Mouse (Mus musculus) stomach, postnatal 0 days (tissue): ENCODE measurements around the gene Liph. TPM values are rescaled to one million over a fixed set of nuclear protein-coding genes. Genes with fewer than 3 reads are reported as not detected.
A peak's percentile ranks its signal among the peaks of the same experiment; 100 is the strongest.

Source experiments
- ATAC-seq: fragments of 200-750 bp; cut with Nextera tagmentation; 2 replicates; pipeline ENCODE4 v1.8.0; 2017; ENCODE audit not compliant: low FRiP score, low TSS enrichment
- DNase-seq: peaks from one replicate; pipeline ENCODE4 v3.0.0-alpha.2; 2016; ENCODE audit warnings: low spot score
- H3K27ac ChIP-seq: fragments of 300-500 bp; sonication (generic); replicated peaks from 2 replicates; pipeline ENCODE4 v1.5.1; 2014; ENCODE audit warnings: mild to moderate bottlenecking, control low read depth
- H3K27me3 ChIP-seq: fragments of 300-500 bp; sonication (generic); 2 replicates; pipeline ENCODE4 v1.6.1; 2014; ENCODE audit warnings: low read length; ENCODE audit not compliant: control insufficient read depth, insufficient read depth
- H3K36me3 ChIP-seq: fragments of 300-500 bp; sonication (generic); 2 replicates; pipeline ENCODE4 v1.6.1; 2014; ENCODE audit warnings: low read length, mixed read lengths; ENCODE audit not compliant: control insufficient read depth, insufficient read depth
- H3K4me1 ChIP-seq: fragments of 300-500 bp; sonication (generic); replicated peaks from 2 replicates; pipeline ENCODE4 v1.6.1; 2014; ENCODE audit warnings: antibody characterized with exemption; ENCODE audit not compliant: control insufficient read depth, insufficient read depth
- H3K4me2 ChIP-seq: fragments of 300-500 bp; sonication (generic); replicated peaks from 2 replicates; pipeline ENCODE4 v1.6.1; 2014; ENCODE audit warnings: low read depth, mild to moderate bottlenecking, control low read depth, moderate library complexity
- H3K4me3 ChIP-seq: fragments of 300-500 bp; sonication (generic); 2 replicates; pipeline ENCODE4 v1.5.1; 2014; ENCODE audit warnings: low read depth, low read length, control low read depth
- H3K9ac ChIP-seq: fragments of 300-500 bp; sonication (generic); 2 replicates; pipeline ENCODE4 v1.6.1; 2014; ENCODE audit warnings: mild to moderate bottlenecking, low read length, control low read depth, mixed read lengths
- H3K9me3 ChIP-seq: fragments of 300-500 bp; sonication (generic); 2 replicates; pipeline ENCODE4 v1.6.1; 2016; ENCODE audit warnings: low read length; ENCODE audit not compliant: control insufficient read depth
- CTCF ChIP-seq: IDR thresholded peaks from 2 replicates; pipeline ENCODE4 v1.5.1; 2016; ENCODE audit warnings: antibody characterized with exemption, low read depth, mild to moderate bottlenecking, moderate library complexity
- EP300 ChIP-seq: optimal IDR thresholded peaks from 2 replicates; pipeline ENCODE3; 2016; ENCODE audit warnings: antibody characterized with exemption
- whole genome bisulfite sequencing: fragments of 180-500 bp; shearing (Covaris S2); extraction: QIAGEN DNeasy Blood & Tissue Kit; methylation state at CpG from one replicate; pipeline ENCODE4 v1.1.7; 2014; 5-methylcytosine and 5-hydroxymethylcytosine counted together
- polyA plus RNA-seq: library from polyadenylated mRNA; unstranded; fragments of >200 nt; fragmentation: Nextera tagmentation; extraction: Ambion mirVana; gene quantifications from 2 replicates; pipeline ENCODE4 v1.2.1, GENCODE M21; 2015

Gene Liph
- polyA plus RNA-seq = 34.6 and 35.2 TPM in 2 replicates

- Histone ChIP-seq H3K36me3 (no peaks in the 10 kb centered on the region), H3K27me3 (no peaks in the 10 kb centered on the region), H3K4me3 (peak within 1 kb of the TSS; percentile 8; the same call in 1 of the 2 replicates), H3K27ac (peak within 1 kb of the TSS; percentile 93), H3K4me2 (peak within 1 kb of the TSS; percentile 26), H3K9me3 (no peaks in the 10 kb centered on the region), H3K9ac (0 out of 2 replicates have a peak within 1 kb of the TSS, but pooled peaks have one; percentile 38), H3K4me1 (no peaks in the 10 kb centered on the region)
- ATAC-seq (peak; percentile 64), DNase-seq (peak; percentile 81)
- TF ChIP-seq CTCF (no peak), EP300 (no peak)
- 7% methylated on average over 16 of the region's 16 CpGs for WGBS
These were observed at the start of gene Liph for GRCm38 (mm10) chr16:21995304-21995703. TSS of gene Liph (minus strand) at chr16:21995663.

- no peak for DNase-seq
- no peak overlapping the region for H3K4me2 ChIP-seq
- no peak for ATAC-seq
- H3K27ac ChIP-seq = no peak overlapping the region
- no peak overlapping the region for H3K4me3 ChIP-seq
- no peaks in the 10 kb centered on the region for H3K9me3 ChIP-seq
- H3K27me3 ChIP-seq = no peaks in the 10 kb centered on the region
- TF ChIP-seq EP300 (no peak), CTCF (no peak)
- H3K36me3 ChIP-seq = peaks cover 11% of the 10 kb centered on the region; the same call in 1 of the 2 replicates
- no peak overlapping the region for H3K9ac ChIP-seq
- WGBS = 51% methylated on average over 4 of the region's 4 CpGs
- H3K4me1 ChIP-seq = no peaks in the 10 kb centered on the region
These were observed 48.4 kb upstream of the Liph start for GRCm38 (mm10) chr16:22043830-22044229.

- ATAC-seq = no peak
- no peak for DNase-seq
These were observed 44.5 kb upstream of the Liph start for GRCm38 (mm10) chr16:22039978-22040377.

GRCm38 (mm10) chr16:22038554-22038953 is 43.1 kb upstream of the Liph start:
- no peak for ATAC-seq
- Histone ChIP-seq H3K27me3 (no peaks in the 10 kb centered on the region), H3K4me3 (no peak overlapping the region), H3K4me1 (no peaks in the 10 kb centered on the region), H3K9ac (no peak overlapping the region), H3K9me3 (no peaks in the 10 kb centered on the region), H3K27ac (no peak overlapping the region), H3K36me3 (peaks cover 10% of the 10 kb centered on the region; the same call in 1 of the 2 replicates), H3K4me2 (no peak overlapping the region)
- WGBS = 88% methylated on average over 10 of the region's 10 CpGs
- no peak for TF ChIP-seq CTCF
- TF ChIP-seq EP300 = no peak
- no peak for DNase-seq

More at GRCm38 (mm10) chr16:22039978-22040377, 44.5 kb upstream of the Liph start:
- Histone ChIP-seq H3K36me3 (peaks cover 13% of the 10 kb centered on the region; the same call in 1 of the 2 replicates), H3K4me2 (no peak overlapping the region), H3K27me3 (no peaks in the 10 kb centered on the region), H3K9me3 (no peaks in the 10 kb centered on the region), H3K9ac (no peak overlapping the region), H3K27ac (no peak overlapping the region), H3K4me1 (no peaks in the 10 kb centered on the region), H3K4me3 (no peak overlapping the region)
- TF ChIP-seq EP300 (no peak), CTCF (no peak)
- 97% methylated on average over 1 of the region's 1 CpGs for WGBS

- Histone ChIP-seq H3K4me1 (no peaks in the 10 kb centered on the region), H3K27me3 (no peaks in the 10 kb centered on the region), H3K36me3 (peaks cover 5% of the 10 kb centered on the region; the same call in 1 of the 2 replicates), H3K9ac (no peak overlapping the region), H3K4me3 (no peak overlapping the region), H3K9me3 (no peaks in the 10 kb centered on the region), H3K4me2 (no peak overlapping the region), H3K27ac (no peak overlapping the region)
- ATAC-seq = no peak
- TF ChIP-seq CTCF = no peak
- no peak for TF ChIP-seq EP300
- WGBS = 90% methylated on average over 5 of the region's 5 CpGs
- DNase-seq = no peak
These were observed 32.0 kb upstream of the Liph start for GRCm38 (mm10) chr16:22027474-22027873.

GRCm38 (mm10) chr16:22022122-22022521 is 26.7 kb upstream of the Liph start:
- peaks cover 7% of the 10 kb centered on the region for H3K36me3 ChIP-seq
- 0 out of 2 replicates have a peak, but pooled peaks cover 2% of the 10 kb centered on the region for H3K9me3 ChIP-seq
- H3K27me3 ChIP-seq = no peaks in the 10 kb centered on the region
- no peak for DNase-seq
- H3K27ac ChIP-seq = no peak overlapping the region
- H3K4me3 ChIP-seq = no peak overlapping the region
- ATAC-seq = no peak
- no peaks in the 10 kb centered on the region for H3K4me1 ChIP-seq
- TF ChIP-seq CTCF (peak; percentile 66), EP300 (no peak)
- H3K4me2 ChIP-seq = no peak overlapping the region
- WGBS = 97% methylated on average over 2 of the region's 2 CpGs
- no peak overlapping the region for H3K9ac ChIP-seq
